Mouse (Mus musculus) cerebellum, adult 11-12 months (tissue): Measurements from ENCODE around the gene Vps26c.
A peak's percentile ranks its signal among the peaks of the same experiment; 100 is the strongest.

Source experiments
- DNase-seq: peaks from one replicate; pipeline ENCODE4 v3.0.0; 2022

The Vps26c gene

DNA sequence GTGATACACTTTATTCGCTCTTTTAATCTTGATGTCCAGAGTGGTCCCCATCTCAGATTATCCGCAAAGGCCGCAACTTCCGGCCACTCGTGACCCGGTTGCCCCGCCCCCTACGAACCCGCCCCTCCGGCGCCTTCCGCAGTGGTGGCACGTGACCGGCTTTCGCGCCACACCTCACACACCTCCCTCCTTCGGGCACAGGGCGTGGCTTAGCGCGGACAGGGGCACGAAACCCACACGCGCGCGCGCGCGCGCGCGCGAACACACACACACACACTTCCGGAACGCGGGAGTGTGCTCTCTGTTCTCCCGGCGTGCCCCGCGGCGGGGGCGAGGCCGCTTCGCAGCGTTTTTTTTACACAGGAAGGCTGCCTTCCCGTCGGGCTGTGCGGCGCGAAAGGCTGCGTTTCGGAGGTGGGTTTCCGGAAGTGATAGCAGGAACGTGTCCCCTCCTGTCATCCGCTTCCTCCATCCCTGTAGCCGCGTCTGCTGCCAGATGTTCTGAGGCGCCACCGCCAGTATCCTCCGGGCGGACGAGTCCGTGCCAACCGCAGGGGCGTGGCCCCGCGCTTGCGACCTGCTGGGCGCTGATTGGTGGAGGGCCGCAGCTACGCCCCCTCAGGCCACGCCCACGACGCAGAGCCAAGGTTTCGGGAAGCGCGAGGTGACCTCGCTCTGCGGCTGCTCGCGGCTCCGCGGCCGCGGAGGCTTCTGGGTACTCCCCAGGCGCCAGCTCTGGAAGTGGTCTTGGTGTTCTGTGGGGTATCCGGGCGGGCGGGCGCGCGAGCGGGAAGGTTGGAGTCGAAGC, at the start of gene Vps26c:
Vps26c (minus strand) TSS at position 487 of the 808 bp plus-strand sequence.
- DNase-seq: peak; percentile 97

- DNase-seq: no peak
These were observed 49.1 kb upstream of the Vps26c start for GRCm38 (mm10) chr16:94575757-94576156.

- no peak for DNase-seq
These were observed 48.1 kb upstream of the Vps26c start for GRCm38 (mm10) chr16:94574718-94575094.

- no peak for DNase-seq
These were observed 47.5 kb upstream of the Vps26c start for GRCm38 (mm10) chr16:94574025-94574717.

GRCm38 (mm10) chr16:94572422-94572821, 45.8 kb upstream of the Vps26c start:
- no peak for DNase-seq

DNA sequence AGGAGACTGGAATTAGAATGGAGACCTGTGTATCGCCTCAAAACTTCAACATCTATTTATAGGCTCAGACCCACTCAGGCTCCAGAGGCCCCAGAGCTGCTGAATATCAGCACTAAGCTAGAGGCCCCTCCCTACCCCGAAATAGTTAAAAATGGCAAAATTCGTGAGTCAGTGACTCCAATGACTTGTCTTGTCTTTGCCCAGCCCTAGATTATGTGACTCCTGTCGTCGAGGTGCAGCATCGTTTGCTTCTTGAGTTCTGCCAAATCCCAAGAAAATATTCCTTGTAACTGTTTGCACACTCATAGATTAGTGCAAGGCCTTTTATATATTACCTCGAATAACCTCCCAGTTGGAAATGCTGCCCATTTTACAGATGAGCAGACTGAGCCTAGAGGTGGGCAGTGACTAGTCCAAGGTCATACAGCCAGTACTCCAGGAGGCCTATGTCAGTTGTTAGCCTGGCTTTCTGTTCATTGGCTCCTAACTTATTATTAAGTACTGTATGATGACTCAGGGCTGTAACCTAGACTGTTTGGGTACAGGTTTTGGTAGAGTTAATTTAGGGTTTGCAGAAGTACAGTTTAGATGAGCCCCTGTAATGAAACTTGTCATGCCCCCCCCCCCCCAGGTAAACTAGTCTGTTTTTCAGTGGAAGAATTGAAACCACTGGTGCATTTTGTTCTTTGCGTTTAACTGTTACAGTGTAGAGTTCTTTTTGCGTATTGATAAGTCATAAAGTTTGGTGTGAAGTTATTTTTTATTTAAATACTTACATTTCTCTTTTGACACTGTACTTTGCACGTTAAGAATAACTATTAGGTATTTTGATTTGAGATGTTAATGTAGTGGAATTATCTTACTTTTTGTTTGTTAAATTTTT, 44.7 kb upstream of the Vps26c start:
- no peak for DNase-seq

- peak; percentile 75 for DNase-seq
These were observed 43.9 kb upstream of the Vps26c start for GRCm38 (mm10) chr16:94570361-94571041.

DNA sequence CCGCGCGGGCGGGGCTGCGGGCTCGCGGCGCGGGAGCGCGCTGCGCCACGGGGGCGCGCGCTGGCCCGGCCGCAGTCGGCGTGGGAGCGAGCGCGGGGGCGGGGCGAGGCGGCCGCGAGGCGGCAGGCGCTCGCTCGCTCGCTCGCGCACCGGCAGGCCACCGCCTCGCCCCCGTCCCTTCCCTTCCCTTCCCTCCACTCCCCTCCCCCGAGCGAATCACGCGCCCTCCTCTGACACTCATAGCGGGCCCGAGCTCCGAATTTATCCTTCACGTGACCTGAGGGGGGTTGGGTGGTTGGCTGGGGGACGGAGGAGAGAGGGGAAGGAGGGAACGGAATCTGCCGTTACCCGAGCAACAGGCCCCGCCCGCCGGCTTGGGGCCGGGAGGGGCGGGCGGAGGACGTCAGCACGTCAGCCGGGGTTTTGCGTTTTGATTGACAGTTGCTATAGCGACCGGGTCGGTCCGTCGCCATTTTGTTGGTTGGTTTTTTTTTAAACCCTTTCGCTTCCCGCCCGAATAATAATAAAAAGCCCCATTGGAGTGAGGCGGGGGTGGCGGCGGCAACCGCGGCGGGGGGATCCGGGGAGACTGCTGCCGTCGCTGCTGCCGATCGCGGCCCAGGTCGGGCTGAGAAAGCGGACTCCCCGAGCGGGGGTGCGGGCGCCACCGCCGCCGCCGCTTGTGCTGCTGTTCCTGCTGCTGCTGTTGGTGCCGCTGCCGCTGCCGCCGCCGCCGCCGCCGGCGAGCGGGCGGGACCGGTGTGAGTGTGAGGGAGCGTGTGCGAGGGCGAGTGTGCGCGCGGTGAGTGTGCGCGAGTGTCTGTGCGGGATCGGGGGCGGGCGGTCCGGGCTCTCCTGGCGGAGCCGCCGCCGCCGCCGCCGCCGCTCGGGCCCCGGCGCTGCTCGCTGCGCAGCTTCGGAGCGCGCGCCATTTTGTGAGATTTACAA, 42.9 kb upstream of the Vps26c start, which contains the start of gene Dyrk1a:
Dyrk1a (plus strand) TSS at position 782 of the 948 bp plus-strand sequence.
- DNase-seq: peak; percentile 99

DNA sequence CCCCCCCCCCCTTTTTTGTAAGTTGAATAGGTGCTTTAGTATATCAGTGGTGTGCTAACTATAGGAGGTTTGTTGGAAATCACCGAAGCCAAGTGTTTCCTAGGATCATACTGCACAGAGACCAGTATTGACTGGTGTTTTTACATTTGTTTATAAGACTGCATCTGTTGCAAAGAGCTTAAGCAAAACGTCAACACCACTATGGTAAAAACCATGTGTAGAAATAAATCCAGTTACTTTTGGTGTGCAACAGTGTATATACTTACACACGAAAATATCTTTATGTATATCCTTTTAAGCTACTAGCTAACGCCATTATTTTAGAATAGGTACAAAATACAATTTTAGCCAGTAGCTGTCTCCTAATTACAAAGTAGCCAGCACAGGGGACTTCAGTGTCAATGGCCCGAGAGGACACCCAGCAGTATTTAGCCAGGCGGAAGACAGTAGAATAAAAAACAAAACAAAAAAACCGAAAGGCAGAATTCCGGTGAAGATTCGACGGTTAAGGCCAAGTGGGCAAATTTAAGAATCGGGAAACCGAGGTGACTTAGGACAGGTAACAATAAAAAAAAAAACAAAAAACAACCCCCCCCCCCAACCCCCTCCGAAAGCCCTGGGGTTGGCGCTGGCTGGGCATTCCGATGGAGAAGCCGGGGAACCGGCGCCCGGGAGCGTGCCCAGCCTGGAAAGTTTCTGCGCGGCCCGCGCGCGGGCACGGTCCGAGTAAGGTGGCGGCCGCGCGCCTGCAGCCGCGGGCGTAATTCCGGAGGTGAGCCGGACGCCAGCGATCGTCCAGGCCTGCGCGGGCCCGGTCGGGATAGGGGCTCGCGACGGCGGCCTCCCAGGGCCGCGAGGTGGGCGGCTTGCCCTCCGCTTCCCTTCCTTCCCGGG, 42.0 kb upstream of the Vps26c start:
- DNase-seq: no peak

- DNase-seq: peak; percentile 47
These were observed 41.1 kb upstream of the Vps26c start for GRCm38 (mm10) chr16:94567751-94568150.

DNA sequence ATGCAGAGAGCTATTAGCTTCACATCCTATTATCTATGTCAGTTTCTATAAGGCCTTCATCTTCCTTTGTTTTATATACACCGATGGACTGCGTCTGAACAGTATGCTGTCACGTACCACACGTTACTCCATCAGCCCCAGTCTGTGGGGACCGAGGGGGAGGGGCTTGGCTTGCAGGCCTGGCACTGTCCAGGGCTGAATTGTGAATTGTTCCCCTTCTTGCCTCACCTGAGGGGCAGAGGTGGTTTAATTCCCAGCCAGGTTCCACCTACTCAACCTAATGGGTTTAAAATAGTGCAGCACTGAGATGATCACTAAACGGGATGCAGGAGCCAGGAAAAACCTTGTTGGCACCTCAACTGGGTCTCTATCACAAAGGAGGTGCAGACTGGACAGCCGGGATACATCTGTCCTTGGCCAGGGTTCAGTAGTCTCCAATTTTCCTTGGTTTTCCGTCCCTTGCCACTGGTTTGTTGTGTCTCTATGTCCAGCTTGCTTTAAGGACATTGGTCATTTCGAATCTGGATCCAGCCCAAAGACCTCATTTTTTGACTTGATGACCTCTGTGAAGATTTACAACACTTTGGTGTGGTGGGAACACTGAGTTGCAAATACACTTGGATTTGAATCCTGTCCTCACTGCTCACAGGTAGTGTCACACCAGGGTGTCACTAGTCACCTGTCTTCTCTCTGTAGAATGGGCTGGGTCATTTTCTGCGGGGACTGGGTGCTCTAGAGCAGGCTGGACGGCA, 40.4 kb upstream of the Vps26c start:
- peak; percentile 48 for DNase-seq

DNA sequence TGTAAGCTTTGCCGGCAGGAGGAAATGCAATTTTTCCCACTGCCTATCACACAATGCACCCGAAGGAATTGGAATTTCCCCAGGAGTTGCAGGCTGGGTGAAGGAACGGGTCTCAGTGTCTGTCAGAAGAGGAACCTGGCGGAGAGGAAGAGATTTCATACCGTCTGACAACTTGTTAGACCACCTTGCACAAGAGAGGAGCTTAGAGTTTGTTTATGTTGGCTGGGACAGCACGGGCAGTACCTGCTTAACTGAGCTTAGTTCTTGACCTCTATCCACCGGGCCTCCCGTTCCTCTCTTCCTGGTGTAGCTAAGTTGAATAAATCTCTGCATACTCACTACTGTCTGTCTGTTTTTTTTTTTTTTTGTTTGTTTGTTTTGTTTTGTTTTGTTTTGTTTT, 39.5 kb upstream of the Vps26c start:
- DNase-seq: no peak

- DNase-seq: no peak
These were observed 34.0 kb upstream of the Vps26c start for GRCm38 (mm10) chr16:94560618-94561017.

- DNase-seq: no peak
These were observed 33.2 kb upstream of the Vps26c start for GRCm38 (mm10) chr16:94559782-94560181.

- DNase-seq: no peak
These were observed 32.7 kb upstream of the Vps26c start for GRCm38 (mm10) chr16:94559282-94559681.

DNA sequence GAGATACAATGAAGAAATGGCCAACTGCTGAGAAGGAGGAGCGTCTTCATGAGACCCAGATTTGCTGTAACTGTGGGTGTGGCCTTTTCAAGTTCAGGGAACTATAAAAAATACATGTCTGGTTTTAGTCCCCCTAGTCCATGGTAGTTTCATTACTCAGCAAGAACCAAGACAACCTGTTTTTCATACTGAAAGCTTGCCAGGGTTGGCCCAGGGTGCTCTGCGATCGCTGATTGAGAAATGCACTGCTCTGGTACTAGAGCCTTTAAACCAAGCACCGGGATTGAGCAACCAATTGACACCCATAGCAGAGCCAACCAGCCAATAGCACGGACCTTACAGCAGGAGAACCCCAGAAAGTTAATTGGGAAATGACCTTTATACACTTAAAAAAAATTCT, 29.6 kb upstream of the Vps26c start:
- DNase-seq: no peak

DNA sequence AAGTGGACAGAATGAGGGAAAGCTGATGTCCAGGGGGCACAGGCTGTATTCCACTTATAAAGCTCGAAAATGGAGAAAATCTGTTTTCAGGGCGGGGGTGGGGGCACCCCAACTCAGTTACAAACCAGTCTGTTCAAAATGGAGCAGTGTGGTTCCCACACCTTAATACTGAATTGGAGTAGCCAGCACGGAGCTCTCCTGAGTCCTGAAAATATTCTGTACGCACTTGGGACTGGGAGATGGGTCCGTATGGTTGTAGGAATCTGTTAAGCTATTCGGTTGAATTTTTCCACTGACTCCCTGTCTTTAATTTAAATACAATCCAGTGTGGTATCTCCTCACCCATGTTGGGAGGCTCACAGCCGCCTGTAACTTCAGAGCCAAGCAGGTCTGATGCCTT, 28.7 kb upstream of the Vps26c start:
- DNase-seq: no peak

DNA sequence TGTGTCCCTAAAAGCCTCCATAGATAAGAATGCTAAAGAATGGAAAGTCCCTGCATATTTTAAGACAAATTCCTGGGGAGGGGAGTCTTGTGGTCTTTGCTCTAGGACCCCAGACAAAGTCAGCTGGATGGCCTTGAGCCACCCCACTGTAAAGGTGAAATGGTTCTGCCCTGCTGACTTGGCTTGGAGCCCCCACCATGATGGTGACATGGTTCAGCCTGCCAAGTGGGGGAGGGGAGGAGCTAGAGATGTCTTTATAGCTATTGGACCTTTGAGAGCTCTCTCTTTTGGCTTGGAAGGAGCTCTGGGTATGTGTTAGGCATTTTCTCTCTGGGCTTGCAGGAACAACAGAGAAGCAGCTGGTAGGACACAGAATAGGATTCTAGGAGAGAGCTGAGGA, 25.3 kb upstream of the Vps26c start:
- DNase-seq: no peak

GRCm38 (mm10) chr16:94549813-94550212, 23.2 kb upstream of the Vps26c start:
- no peak for DNase-seq
